Mouse (Mus musculus): ENCODE data around the gene Abl1. TPM values are rescaled to one million over a fixed set of nuclear protein-coding genes. Genes with fewer than 3 reads are reported as not detected.

Abl1 gene
- polyA plus RNA-seq, 1 experiment: 63.8 TPM

DNA sequence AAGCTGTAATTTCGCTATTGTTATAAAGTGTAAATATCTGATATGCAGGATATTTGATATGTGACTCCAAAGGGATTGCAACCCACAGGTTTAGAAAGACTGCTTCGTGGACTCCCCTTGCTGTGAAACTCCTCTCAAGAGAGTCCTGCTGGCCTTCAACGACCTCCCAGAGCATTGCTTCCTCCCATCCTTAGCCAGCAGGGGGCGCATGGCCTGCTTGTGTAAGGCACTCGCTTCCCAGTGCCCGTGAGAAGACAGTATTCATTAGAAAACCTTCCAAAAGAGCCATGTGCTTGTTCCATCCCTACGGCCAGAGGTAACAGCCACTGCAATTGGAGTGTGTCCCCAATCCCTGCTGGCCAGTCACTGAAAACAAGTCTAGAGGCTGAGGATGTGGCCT, 98.9 kb downstream of the Abl1 start:
- TF ChIP-seq GATA1 (IDR thresholded peaks at IDR 0.05; ENCODE audit: low read length): no peak

DNA sequence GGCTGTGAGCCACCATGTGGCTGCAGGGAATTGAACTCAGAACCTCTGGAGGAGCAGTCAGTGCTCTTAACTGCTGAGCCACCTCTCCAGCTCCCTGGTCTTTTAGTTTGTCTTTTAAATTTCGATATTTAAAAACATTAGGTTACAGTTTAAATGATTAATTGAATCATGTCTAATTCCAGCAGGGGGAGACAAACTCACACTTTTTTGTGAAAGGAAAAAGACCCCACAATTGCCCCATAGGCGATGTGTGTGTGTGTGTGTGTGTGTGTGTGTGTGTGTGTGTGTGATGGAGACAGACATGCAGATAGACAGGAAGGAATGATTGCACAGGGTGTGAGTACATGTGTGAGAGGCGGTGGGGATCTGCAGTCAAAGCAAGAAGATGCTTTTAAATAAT, 100.1 kb downstream of the Abl1 start:
- TF ChIP-seq GATA1 (IDR thresholded peaks at IDR 0.05; ENCODE audit: low read length): no peak

DNA sequence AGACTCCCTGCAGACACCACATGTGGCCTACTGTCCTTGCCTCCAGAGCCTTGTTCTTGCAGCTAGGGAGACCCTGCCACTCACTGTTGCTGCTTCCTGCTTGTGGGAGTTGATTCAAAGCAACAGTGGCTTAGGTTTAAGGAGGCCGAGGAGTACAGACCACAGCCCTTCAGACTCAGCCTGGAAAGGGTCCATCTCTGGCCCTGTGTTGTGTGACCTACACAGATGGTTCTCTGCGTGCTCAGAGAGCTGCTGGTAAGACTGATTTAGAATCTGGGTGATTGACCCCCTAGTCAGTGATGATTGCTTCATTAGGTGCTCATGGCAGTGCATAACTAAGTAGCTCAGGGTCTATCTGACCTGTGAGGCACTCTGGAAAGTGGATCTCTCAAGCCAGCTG, 101.0 kb downstream of the Abl1 start:
- no peak for TF ChIP-seq GATA1 (IDR thresholded peaks at IDR 0.05; ENCODE audit: low read length)

DNA sequence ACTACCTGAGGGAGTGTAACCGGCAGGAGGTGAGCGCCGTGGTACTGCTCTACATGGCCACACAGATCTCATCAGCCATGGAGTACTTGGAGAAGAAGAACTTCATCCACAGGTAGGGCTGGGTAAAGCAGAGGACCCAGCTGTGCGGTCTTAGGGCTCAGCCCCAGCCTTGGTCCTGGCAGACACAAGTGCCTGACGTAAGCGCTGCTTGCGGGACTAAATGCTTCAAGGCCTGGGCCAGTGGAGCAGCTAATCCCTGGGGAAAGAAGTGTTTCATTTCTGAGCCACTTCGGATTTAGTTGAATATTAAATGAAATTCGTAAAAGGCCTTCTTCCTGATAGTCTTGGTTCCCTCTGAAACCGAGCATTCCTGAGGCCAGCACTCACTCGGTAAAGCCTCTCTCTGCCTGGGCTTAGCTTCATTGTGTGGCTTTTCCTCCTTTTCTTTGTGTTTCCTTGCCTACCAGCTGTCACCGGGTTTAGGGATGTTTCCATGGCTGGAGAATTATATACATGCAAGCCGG, 102.6 kb downstream of the Abl1 start:
- TF ChIP-seq GATA1 (IDR thresholded peaks at IDR 0.05; ENCODE audit: low read length): no peak

DNA sequence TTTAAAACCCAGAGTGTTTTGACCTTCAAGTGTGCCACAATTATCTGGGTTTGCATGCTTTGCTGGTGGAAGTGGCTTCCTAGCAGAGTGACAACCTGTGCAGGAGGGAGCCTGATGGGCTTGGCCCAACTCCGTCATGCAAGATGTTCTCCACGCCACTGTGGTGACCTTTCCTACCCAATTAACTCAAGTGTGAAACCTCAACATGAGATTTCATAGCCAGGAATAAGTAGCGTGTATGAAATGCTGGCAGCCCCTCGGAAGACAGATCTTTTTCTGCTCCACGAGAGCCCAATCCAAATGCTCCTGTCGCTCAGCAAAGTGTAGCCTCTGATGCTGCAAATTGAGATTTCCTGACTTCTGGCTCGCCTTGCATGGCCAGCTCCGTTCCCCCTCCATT, 103.1 kb downstream of the Abl1 start:
- no peak for TF ChIP-seq GATA1 (IDR thresholded peaks at IDR 0.05; ENCODE audit: low read length)

DNA sequence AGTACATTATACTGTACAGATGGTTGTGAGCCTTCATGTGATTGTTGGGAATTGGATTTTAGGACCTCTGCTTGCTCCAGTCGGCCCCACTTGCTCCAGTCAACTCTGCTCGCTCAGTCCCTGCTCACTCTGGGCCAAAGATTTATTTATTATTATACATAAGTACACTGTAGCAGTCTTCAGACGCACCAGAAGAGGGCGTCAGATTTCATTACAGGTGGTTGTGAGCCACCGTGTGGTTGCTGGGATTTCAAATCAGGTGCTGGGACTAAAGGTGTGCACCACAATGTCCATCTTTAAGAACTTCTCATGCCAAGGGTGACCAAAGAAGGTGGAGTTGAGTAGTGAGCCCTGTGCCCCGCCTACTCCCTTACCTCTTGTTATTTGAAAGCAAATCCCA, 104.4 kb downstream of the Abl1 start:
- no peak for TF ChIP-seq GATA1 (IDR thresholded peaks at IDR 0.05; ENCODE audit: low read length)

DNA sequence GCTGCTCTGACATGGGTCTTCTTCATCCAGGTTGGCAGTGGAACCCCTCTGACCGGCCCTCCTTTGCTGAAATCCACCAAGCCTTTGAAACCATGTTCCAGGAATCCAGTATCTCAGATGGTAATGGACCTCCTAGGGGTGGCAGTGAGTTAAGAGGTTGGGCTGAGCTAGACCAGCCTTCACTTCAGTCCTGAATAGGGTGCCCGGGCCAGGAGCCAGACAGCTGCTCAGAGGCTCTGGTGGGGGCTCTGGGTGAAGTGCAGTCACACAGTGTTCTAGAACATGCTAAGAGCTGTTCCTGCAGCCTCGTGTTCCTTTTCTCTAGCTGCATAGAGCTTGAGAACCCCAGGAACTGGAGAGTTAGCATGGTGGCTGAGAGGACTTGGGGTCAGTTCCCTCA, 108.8 kb downstream of the Abl1 start:
- no peak for TF ChIP-seq GATA1 (IDR thresholded peaks at IDR 0.05; ENCODE audit: low read length)

DNA sequence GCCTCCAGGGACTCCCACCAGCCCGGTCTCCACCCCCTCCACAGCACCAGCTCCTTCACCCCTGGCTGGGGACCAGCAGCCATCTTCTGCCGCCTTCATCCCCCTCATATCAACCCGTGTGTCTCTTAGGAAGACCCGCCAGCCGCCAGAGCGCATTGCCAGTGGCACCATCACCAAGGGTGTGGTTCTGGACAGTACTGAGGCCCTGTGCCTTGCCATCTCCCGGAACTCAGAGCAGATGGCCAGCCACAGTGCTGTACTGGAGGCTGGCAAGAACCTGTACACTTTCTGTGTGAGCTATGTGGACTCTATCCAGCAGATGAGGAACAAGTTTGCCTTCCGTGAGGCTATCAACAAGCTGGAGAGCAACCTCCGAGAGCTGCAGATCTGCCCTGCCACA, 113.2 kb downstream of the Abl1 start:
- TF ChIP-seq GATA1 (IDR thresholded peaks at IDR 0.05; ENCODE audit: low read length): no peak

DNA sequence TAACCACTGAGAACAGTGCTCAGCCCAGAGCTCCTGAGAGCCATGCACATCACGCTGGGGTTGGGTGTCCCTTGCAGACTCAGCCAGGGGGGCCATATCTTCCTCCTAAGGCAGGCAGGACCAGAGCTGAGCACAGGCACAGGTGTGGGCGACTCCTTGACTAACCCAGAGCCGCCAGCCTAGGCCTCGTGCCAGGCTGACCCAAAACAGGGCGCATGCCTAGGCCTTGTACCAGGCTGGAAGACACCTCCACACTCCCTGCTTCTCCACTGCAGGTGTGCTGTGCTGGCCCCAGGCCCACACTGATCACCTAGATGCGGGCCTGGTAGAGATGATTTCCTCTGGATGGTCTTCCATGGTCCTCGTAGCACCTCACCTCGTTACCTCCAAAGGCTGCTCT, 114.6 kb downstream of the Abl1 start:
- TF ChIP-seq GATA1 (IDR thresholded peaks at IDR 0.05; ENCODE audit: low read length): no peak

DNA sequence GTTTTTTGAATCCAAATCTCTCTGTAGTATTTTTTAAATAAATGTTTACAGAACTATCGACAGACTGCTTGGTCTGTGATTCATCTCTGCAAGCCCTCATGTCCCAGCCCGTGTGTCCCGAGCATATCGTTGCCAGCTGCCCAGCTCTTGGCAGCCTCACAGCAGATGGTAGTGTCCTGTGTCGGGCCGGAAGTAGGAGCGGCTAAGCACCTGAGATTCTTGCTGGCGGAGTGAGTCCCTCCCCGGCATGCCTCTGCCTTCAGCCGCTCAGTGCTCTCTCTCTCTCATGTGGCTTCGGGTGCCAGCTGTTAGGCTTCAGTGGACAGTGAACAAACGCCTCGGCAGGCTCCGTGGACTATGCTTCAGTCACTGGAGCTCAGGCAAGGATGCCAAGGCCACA, 115.3 kb downstream of the Abl1 start:
- no peak for TF ChIP-seq GATA1 (IDR thresholded peaks at IDR 0.05; ENCODE audit: low read length)

DNA sequence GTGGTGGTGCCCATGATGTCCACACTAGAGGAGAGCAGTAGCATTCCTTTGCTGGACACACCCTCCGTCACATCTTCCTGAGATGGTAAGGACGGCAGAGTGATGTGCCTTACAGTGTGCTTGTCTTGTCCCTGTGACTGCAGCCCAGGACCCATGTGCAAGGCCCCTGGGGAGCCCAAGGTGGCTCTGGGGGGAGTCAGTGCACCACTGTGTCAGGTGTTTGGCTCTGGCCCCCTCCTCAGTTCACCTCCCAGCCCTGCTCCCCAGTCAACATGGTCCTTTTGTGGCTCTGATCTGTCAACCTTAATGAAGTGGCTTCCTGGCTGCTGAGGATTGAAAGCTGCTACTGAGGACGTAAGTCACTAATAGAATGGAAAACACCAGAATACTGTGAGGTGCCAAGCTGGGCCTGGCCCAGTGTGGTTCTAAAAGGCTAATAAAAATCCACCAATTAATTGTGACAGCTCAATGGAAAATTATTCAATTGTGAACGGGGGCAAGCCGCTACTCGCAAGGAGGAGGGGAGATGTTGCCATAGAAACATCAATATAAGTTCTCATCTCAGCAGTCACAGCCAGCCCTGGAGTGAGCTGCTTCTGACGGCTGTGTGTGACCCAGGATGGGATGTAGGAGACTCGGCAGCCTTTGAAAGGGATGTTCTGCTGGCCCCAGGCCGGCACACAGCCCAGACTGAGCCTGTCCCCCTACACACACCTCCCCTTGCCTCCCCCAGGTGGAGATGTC, 118.6 kb downstream of the Abl1 start:
- no peak for TF ChIP-seq GATA1 (IDR thresholded peaks at IDR 0.05; ENCODE audit: low read length)

DNA sequence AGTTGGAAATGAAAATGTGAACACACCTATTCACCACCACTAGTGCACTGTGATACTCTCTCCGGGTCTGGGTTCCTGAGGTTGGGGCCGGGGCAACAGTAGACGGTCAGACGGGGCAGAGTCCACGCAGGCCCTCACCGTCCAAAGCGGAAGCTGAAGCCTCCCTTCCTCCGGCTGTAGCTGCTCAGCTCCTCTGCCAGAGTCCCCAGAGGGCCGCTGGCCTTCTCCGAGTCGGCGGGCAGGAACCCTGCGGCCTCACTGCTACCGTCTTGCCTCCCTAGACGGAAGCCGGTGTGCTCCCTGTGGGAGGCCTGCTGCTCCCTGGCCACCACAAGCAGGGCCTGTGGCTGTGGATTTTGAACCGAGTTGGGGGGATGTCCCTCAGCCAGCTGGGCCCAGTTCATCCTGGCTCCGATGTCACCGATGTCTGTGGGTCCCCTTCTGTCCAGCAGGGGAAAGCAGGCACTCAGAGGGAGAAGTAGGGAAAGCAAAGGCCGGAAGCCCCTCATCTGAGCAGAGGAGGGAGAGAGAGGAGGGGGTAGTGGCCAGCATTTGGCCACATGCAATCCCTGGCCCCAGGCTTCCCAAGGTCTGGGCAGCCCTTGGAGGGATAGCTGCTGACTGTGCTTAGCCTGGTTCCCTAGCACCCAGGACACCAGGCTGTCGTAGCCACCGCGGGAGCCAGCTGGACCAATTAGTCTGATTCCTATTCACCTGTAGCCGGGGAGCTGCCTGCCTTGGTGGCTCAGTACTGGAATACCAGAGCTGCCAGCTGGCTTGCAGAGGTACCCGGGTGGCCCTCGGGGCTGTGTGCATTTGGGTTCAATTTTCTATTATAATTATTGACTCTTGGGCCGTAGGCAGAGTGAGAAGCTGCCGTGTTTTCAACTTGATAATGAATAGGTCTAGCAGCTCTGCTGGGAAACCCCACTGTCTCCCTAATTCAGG, 120.5 kb downstream of the Abl1 start:
- TF ChIP-seq GATA1 (IDR thresholded peaks at IDR 0.05; ENCODE audit: low read length): no peak

DNA sequence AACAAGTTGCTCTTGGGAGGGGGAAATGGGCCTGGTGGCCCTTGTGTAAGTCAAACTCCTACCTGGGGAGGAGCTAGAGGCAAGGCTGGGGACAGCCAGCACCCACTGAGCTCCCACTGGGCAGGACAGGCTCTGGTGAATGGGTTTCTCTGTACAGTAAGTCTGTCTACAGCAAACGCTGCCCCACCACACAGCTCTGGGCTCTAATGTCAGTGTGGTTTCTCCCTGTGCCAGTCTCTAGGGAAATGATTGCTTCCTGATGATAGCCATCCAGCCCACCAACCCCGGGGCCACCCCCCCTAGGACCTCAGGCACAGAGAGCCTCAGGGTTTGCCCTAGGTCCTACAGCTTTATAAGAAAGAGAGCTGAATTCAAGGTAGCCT, 121.2 kb downstream of the Abl1 start:
- TF ChIP-seq GATA1 (IDR thresholded peaks at IDR 0.05; ENCODE audit: low read length): no peak

DNA sequence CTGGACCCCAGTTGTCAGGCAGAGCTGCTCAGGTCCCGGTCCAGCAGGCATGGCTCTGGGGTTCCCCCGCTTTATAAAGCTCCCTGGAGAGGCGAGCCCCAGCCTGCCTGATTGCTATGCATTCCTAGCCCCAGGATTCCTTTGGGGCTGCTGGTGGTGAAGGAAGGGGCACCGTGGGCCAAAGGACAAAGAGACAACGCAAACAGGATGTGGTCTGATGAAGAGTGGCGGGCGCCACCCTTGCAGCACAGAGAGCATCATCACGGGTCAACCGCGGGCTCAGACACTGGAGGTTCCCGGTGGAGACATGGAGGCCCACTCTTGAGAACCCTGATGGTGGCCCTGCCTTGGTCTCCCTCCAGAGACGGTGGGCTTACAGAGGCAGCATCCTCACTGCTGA, 122.3 kb downstream of the Abl1 start, which contains the start of gene Qrfp:
Gene Qrfp, minus strand, starts transcription at position 137 of the 400 bp plus-strand sequence.
- TF ChIP-seq GATA1 (IDR thresholded peaks at IDR 0.05; ENCODE audit: low read length): no peak

DNA sequence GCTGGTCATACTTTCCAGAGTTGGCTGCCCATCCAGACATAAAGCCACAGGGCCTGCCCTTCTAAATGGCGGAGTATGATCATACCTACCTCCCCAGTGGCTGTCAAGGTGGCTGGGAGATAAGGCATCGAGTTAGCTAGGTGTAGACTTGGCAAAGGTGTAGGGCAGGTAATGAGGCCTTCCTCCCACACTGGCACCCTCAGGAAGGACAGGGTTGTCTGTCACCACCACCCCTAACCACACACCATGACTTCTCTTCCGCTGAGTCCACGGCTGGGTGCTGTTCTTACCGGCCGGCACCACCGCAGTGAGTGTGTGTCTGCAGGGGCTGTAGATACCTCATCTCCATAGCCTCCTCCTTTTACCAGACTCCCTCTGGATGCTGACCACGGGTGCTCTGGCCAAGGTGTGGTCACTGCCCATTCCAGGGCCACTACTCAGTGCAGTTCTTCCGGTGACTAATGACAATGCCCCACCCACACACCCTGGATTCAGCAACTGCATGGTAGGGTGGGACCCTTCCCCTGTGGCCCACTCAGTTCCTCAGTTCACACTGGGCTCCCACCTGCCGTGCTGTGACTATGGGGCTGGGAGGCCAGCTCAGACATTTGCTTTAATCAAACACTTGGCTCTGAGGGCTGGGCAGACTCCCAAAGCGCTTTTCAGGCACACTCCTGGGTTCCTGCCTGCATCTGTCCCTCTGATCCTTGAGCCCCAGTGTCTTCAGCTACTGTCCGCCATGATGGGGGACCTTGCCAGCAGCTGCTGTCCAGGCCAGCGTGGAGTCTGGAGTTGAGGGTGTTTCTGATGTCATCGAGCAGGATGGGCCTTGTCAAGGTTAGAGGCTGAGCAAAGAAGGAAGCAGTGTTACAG, 123.1 kb downstream of the Abl1 start:
- TF ChIP-seq GATA1 (IDR thresholded peaks at IDR 0.05; ENCODE audit: low read length): no peak
